Mouse (Mus musculus) C2C12 (cell line): ENCODE measurements around the gene Tspo.

Source experiments
- CEBPB ChIP-seq: IDR thresholded peaks from one replicate; pipeline ENCODE4 v1.6.1; 2011; ENCODE audit warnings: low read depth, mild to moderate bottlenecking, control low read depth, moderate library complexity
- CTCF ChIP-seq: IDR thresholded peaks from one replicate; pipeline ENCODE4 v1.5.1; 2011; ENCODE audit not compliant: control insufficient read depth, insufficient read depth, insufficient read length
- MAX ChIP-seq: IDR thresholded peaks from one replicate; pipeline ENCODE4 v1.6.1; 2011; ENCODE audit warnings: mild to moderate bottlenecking, control low read depth
- MYOD1 ChIP-seq: IDR thresholded peaks from one replicate; pipeline ENCODE4 v1.6.1; 2011; ENCODE audit warnings: low read depth; ENCODE audit not compliant: control insufficient read depth, insufficient read length

DNA sequence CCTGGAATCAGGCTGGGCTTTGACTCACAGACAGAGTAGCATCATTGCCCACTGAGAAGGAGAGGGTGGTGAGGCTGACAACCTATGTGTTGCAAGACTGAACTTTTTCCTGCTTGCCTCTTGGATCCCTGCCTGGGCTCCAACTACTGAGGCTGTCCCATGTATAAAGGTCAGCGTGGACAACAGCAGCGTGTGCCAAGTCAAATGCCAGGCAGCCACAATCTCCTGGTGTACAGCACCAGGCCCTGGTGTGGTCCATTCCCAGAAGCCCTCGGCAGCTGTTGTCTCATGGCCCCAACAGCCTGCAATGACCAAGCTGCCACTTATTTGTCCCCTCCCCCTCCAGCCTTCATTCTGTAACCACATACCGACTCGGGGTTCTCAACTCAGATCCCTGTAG is 8.2 kb downstream of the Tspo start:
- TF ChIP-seq CTCF, result no peak
- TF ChIP-seq CEBPB, result peak; percentile 77
- TF ChIP-seq MYOD1, result peak; percentile 74
- TF ChIP-seq MAX, result peak; percentile 30
